Mouse (Mus musculus) stomach, postnatal 0 days (tissue): ENCODE data around the gene Atp8a2. TPM values are rescaled to one million over a fixed set of nuclear protein-coding genes. Genes with fewer than 3 reads are reported as not detected.

Experiments
- ATAC-seq: fragments of 200-750 bp; cut with Nextera tagmentation; 2 replicates; pipeline ENCODE4 v1.8.0; 2017; ENCODE audit not compliant: low FRiP score, low TSS enrichment
- DNase-seq: peaks from one replicate; pipeline ENCODE4 v3.0.0-alpha.2; 2016; ENCODE audit warnings: low spot score
- H3K27ac ChIP-seq: fragments of 300-500 bp; sonication (generic); replicated peaks from 2 replicates; pipeline ENCODE4 v1.5.1; 2014; ENCODE audit warnings: mild to moderate bottlenecking, control low read depth
- H3K27me3 ChIP-seq: fragments of 300-500 bp; sonication (generic); 2 replicates; pipeline ENCODE4 v1.6.1; 2014; ENCODE audit warnings: low read length; ENCODE audit not compliant: control insufficient read depth, insufficient read depth
- H3K36me3 ChIP-seq: fragments of 300-500 bp; sonication (generic); 2 replicates; pipeline ENCODE4 v1.6.1; 2014; ENCODE audit warnings: low read length, mixed read lengths; ENCODE audit not compliant: control insufficient read depth, insufficient read depth
- H3K4me1 ChIP-seq: fragments of 300-500 bp; sonication (generic); replicated peaks from 2 replicates; pipeline ENCODE4 v1.6.1; 2014; ENCODE audit warnings: antibody characterized with exemption; ENCODE audit not compliant: control insufficient read depth, insufficient read depth
- H3K4me2 ChIP-seq: fragments of 300-500 bp; sonication (generic); replicated peaks from 2 replicates; pipeline ENCODE4 v1.6.1; 2014; ENCODE audit warnings: low read depth, mild to moderate bottlenecking, control low read depth, moderate library complexity
- H3K4me3 ChIP-seq: fragments of 300-500 bp; sonication (generic); 2 replicates; pipeline ENCODE4 v1.5.1; 2014; ENCODE audit warnings: low read depth, low read length, control low read depth
- H3K9ac ChIP-seq: fragments of 300-500 bp; sonication (generic); 2 replicates; pipeline ENCODE4 v1.6.1; 2014; ENCODE audit warnings: mild to moderate bottlenecking, low read length, control low read depth, mixed read lengths
- H3K9me3 ChIP-seq: fragments of 300-500 bp; sonication (generic); 2 replicates; pipeline ENCODE4 v1.6.1; 2016; ENCODE audit warnings: low read length; ENCODE audit not compliant: control insufficient read depth
- CTCF ChIP-seq: IDR thresholded peaks from 2 replicates; pipeline ENCODE4 v1.5.1; 2016; ENCODE audit warnings: antibody characterized with exemption, low read depth, mild to moderate bottlenecking, moderate library complexity
- EP300 ChIP-seq: optimal IDR thresholded peaks from 2 replicates; pipeline ENCODE3; 2016; ENCODE audit warnings: antibody characterized with exemption
- WGBS: fragments of 180-500 bp; shearing (Covaris S2); extraction: QIAGEN DNeasy Blood & Tissue Kit; methylation state at CpG from one replicate; pipeline ENCODE4 v1.1.7; 2014; 5-methylcytosine and 5-hydroxymethylcytosine counted together
- polyA plus RNA-seq: library from polyadenylated mRNA; unstranded; fragments of >200 nt; fragmentation: Nextera tagmentation; extraction: Ambion mirVana; gene quantifications from 2 replicates; pipeline ENCODE4 v1.2.1, GENCODE M21; 2015

Gene Atp8a2
- polyA plus RNA-seq, 1 experiment from 2014 or later = 6.3 TPM

DNA sequence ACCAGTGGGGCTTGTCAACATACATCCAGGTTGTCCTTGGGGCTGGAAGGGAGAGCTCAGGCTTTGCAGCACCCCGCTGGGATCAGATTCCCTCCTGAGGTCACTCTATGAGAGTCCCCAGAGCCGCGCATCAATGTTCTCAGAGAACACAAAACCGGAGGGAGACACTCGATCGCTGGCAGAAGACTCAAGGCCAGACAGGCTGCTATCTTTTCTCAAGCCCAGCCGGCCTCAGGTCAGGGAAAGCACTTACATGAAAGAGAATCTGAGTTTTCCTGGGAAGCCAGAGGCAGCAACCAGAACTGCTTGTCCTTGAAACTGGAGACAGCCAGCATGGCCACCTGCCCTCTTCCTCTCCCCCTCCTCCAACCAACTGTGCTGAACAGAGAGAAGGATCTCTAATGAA lies 519.4 kb downstream of the Atp8a2 start:
- H3K4me3 ChIP-seq = no peak overlapping the region
- no peak for ATAC-seq
- H3K4me2 ChIP-seq = no peak overlapping the region
- H3K27ac ChIP-seq = no peak overlapping the region
- H3K27me3 ChIP-seq = no peaks in the 10 kb centered on the region
- 68% methylated on average over 7 of the region's 7 CpGs for whole genome bisulfite sequencing
- no peak overlapping the region for H3K9ac ChIP-seq
- no peak for TF ChIP-seq CTCF
- no peak for TF ChIP-seq EP300
- DNase-seq = no peak
- no peaks in the 10 kb centered on the region for H3K9me3 ChIP-seq
- H3K4me1 ChIP-seq = no peaks in the 10 kb centered on the region
- H3K36me3 ChIP-seq = no peaks in the 10 kb centered on the region

DNA sequence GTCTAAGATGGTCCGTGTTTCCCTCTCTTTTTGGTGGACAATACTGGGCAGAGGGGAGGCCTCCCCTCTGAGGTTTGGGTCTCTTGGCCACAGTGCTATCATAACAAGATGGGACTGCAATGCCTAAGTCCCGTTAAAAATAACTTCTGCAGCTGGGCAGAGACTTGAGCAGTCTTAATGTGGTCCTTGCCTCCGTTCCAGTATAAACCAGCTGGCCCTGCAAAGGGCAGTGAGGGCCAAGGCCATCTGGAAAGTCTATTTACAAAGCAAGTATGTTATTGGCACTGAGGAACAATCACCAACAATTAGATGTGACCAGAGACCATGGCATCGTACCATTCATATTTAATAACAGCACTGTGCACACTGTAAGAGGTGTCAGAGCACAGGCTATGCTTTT lies 521.6 kb downstream of the Atp8a2 start:
- no peaks in the 10 kb centered on the region for H3K9me3 ChIP-seq
- TF ChIP-seq CTCF = no peak
- TF ChIP-seq EP300 = no peak
- 63% methylated on average over 4 of the region's 4 CpGs for WGBS
- no peak for ATAC-seq
- H3K9ac ChIP-seq = no peak overlapping the region
- no peaks in the 10 kb centered on the region for H3K27me3 ChIP-seq
- no peak for DNase-seq
- H3K4me1 ChIP-seq = no peaks in the 10 kb centered on the region
- no peak overlapping the region for H3K27ac ChIP-seq
- no peak overlapping the region for H3K4me3 ChIP-seq
- H3K36me3 ChIP-seq = no peaks in the 10 kb centered on the region
- no peak overlapping the region for H3K4me2 ChIP-seq

DNA sequence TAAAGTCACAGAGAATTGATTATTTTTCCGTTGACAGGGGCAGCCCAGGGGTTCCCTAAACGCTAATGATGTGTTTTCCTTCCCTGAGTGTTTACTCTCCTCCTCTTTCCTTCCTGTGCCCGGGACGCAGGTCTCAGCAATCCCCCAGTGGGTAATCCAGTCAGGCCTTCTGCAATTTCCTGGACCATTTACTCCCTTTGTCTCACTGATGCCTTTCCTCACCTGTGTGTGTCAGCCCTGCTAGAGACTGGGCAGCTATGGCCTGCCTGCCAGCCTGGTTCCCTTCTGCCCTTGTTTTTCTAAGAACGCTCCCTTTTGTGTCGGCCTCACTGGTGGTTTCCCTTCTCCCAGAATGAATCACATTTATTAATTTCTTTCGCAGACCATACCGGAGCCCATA lies 522.4 kb downstream of the Atp8a2 start:
- TF ChIP-seq EP300 (no peak), CTCF (no peak)
- ATAC-seq (no peak), DNase-seq (no peak)
- no peaks in the 10 kb centered on the region for H3K9me3 ChIP-seq
- WGBS = 24% methylated on average over 8 of the region's 8 CpGs
- H3K4me2 ChIP-seq = no peak overlapping the region
- H3K27ac ChIP-seq = no peak overlapping the region
- H3K4me3 ChIP-seq = no peak overlapping the region
- no peaks in the 10 kb centered on the region for H3K27me3 ChIP-seq
- no peaks in the 10 kb centered on the region for H3K4me1 ChIP-seq
- no peak overlapping the region for H3K9ac ChIP-seq
- H3K36me3 ChIP-seq = no peaks in the 10 kb centered on the region

DNA sequence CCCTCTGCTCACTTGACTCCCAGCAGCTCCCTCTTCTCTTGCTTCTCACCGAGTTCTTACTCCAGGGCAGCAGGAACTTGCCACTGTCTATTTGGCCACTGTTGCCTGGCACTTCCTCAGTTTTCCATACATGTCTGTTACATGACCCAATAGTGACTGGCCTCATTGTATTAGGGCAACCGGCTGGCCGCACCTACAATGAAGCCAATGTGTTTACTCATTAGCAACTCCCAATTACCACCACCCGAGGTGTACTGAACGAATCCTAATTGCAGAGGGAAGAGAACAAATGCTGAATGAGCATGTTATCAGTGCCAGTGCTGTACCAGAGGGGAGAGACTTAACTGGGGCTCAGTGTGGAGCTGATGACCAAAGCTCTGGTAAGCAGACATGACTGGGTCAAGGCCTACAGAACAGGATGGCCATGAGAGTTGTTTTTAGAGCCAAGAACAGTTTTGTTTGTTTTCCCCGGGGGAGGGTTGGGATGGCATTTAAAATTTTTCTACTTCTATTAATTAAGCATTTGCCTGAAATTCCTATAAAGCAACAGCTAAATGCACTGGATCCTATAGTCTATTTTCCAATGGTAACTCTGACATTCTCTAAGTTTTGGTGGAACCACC lies 524.0 kb downstream of the Atp8a2 start:
- Histone ChIP-seq H3K4me3 (no peak overlapping the region), H3K9me3 (no peaks in the 10 kb centered on the region), H3K9ac (no peak overlapping the region), H3K27ac (no peak overlapping the region), H3K36me3 (no peaks in the 10 kb centered on the region), H3K4me1 (no peaks in the 10 kb centered on the region), H3K4me2 (no peak overlapping the region), H3K27me3 (no peaks in the 10 kb centered on the region)
- DNase-seq = no peak
- TF ChIP-seq EP300 (no peak), CTCF (no peak)
- WGBS = 82% methylated on average over 6 of the region's 6 CpGs
- ATAC-seq = no peak

DNA sequence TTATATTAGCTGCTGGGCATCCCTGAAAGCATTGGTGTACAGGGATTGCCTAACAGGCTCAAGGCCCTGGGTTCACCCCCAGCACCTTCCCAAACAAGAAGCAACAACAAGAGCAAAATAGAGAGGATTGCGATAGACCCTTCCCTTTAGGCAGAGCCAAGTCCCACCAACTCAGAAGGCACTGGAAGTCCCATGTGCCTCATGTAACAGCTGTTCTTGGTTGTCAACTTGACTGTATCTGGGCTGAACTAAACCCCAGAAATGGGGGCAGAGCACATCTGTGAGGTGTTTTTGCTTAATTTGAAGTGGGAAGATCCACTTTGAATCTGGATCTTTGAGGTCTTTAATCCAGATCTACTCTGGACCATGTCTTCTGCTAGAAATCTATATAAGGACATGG lies 539.9 kb downstream of the Atp8a2 start:
- Histone ChIP-seq H3K4me2 (no peak overlapping the region), H3K27me3 (no peaks in the 10 kb centered on the region), H3K9me3 (no peaks in the 10 kb centered on the region), H3K27ac (no peak overlapping the region), H3K4me3 (no peak overlapping the region), H3K4me1 (no peaks in the 10 kb centered on the region), H3K36me3 (no peaks in the 10 kb centered on the region), H3K9ac (no peak overlapping the region)
- 100% methylated on average over 1 of the region's 1 CpGs for WGBS
- TF ChIP-seq EP300 = no peak
- TF ChIP-seq CTCF = no peak
- ATAC-seq = no peak
- DNase-seq = no peak

DNA sequence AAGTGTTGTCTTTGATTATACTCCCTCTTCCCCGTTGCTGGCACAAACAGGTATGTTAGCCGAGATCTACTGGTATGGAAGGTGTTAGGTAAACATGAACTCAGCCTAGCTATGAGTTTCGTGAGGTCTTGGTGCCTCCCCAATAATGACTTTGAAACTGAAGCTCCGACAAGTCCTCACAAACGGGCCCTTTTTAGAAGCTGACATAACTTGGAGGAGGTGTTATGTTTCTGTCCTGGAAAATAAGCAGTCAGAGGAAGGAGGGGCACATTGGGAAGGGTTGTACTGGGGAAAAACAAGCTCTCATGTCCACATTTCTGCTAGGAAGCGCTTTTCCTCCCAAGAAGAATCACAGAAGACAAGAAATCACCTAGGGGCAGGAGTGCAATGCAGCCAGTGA lies 540.4 kb downstream of the Atp8a2 start:
- no peak overlapping the region for H3K4me2 ChIP-seq
- no peaks in the 10 kb centered on the region for H3K9me3 ChIP-seq
- DNase-seq = no peak
- H3K9ac ChIP-seq = no peak overlapping the region
- H3K27me3 ChIP-seq = no peaks in the 10 kb centered on the region
- no peak for ATAC-seq
- H3K4me3 ChIP-seq = no peak overlapping the region
- H3K27ac ChIP-seq = no peak overlapping the region
- H3K36me3 ChIP-seq = no peaks in the 10 kb centered on the region
- WGBS = 54% methylated on average over 6 of the region's 6 CpGs
- no peaks in the 10 kb centered on the region for H3K4me1 ChIP-seq
- TF ChIP-seq EP300 (no peak), CTCF (no peak)
